Mouse (Mus musculus) adrenal gland (tissue): ENCODE data around the gene Cep89.

Source experiments
- intact Hi-C: fragments of 180-260 bp; cut with DNase I; formaldehyde crosslinking; loops from one replicate; pipeline ENCODE4 v1.15.1; 2025

The Cep89 gene

GRCm38 (mm10) chr7:35382706-35383353 is 14.0 kb upstream of the Cep89 start:
- intact Hi-C loops: no loop called here

DNA sequence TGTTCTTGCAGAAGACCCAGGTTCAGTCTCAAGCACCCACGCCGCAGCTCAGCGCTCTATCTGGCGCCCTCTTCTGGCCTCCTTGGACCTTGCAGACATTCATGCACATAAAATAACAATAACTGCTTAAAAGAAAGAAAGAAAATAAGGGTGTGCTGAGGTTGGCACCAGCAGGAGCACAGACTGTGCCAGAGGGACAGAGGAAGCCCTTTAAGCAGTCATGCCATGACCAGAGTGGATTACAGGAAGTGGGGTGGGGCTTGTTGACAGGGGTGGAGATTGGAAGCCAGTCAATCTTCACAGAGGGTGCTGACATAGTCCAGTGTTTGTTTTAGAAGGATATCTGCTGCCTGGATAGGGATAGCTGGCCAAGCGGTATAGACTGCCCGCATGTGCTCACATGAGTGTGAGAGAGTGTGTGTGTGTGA is 10.3 kb upstream of the Cep89 start:
- intact Hi-C loops: loop anchor here (5.0 kb wide), 1 partner anchor 49 kb away; no protein-coding TSS in a partner anchor

- intact Hi-C loops: loop anchor here (5.0 kb wide), 1 partner anchor 51 kb away; no protein-coding TSS in a partner anchor
Observed at GRCm38 (mm10) chr7:35388694-35389093, 8.1 kb upstream of the Cep89 start.

- intact Hi-C loops: loop anchor here (5.0 kb wide), 2 partner anchors 76 to 96 kb away; partner anchors contain the start of gene Gpatch1
Observed at GRCm38 (mm10) chr7:35392935-35393334, 3.9 kb upstream of the Cep89 start.

- intact Hi-C loops: no loop called here
Observed at GRCm38 (mm10) chr7:35395734-35396456, 940 bp upstream of the Cep89 start.

DNA sequence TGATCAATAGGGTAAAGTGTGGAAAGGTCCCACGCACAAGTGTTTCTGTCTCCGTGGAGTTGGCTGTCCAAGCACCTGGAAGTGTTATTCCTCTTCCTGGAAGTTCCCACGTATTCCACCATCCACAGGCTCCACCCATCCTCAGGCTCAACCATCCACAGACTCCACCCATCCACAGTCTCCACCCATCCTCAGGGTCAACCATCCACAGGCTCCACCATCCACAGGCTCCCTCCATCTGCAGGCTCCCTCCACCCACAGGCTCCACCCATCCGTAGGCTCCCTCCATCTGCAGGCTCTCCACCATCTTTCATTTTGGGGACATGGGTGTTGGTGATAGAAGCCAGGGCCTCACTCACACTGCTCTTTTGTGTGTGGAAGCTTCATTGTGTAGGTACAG is 4.3 kb downstream of the Cep89 start:
- intact Hi-C loops: no loop called here

GRCm38 (mm10) chr7:35415226-35415625 is 18.4 kb downstream of the Cep89 start:
- intact Hi-C loops: no loop called here

DNA sequence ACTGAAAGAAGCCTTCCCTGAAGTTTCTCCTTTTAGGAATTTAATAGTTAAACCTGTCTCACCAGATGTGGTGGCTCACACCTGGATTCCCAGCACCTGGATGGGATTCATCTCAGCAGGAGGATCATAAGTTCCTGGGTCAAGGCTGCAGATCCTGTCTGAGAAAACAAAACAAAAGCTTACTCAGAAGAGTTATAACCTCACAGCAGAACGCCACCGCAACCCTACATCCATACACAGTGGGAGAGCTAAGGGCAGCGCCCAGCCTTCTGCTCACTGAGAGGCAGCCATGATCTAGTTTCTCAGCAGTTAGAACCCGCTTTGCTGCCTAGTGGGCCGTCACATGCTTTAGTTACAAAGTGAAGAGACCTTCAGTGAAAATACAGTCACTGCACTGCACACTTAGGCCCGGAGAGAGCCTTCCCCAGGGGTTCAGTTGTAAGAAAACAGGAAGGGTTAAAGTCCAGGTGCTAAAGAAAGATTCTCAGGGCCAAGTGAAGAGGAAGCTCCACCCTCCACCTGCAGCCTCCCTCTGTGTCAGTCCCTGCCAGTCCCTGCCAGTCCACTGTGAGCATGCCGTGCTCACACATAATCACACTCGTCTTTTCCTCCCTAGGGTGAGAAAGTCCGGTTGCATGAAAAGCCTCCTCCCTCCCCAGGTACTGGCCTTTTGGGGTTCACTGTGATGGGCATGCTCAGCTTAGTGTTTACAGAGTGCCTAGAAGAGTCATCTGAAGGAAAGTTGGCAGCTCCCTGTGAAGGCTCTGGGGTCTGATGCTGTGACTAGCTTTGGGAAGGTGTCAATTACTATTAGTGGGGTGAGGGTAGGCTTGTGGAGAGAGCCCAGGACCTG is 19.2 kb downstream of the Cep89 start:
- intact Hi-C loops: no loop called here

GRCm38 (mm10) chr7:35416654-35416948 is 19.8 kb downstream of the Cep89 start:
- intact Hi-C loops: no loop called here

GRCm38 (mm10) chr7:35423071-35423470 is 26.2 kb downstream of the Cep89 start:
- intact Hi-C loops: no loop called here

DNA sequence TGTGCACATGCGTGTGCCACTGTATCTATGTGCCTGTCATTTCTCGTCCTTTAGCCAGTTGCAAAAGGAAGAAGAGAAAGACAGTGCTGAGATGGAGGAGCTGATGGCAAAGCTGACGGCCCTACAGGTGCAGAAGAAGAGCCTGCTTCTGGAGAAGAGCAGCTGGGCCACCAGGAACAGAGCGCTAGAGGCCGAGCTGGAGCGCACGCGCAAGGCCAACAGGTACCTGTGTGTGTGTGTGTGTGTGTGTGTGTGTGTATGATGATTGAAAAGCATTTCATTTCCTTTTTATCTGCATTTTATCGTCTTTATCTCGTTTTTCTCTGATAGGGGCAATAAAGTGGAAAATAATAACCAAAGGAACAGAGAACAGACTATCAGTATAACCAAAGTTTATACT is 31.3 kb downstream of the Cep89 start:
- intact Hi-C loops: no loop called here

GRCm38 (mm10) chr7:35435266-35435665 is 38.4 kb downstream of the Cep89 start:
- intact Hi-C loops: no loop called here

DNA sequence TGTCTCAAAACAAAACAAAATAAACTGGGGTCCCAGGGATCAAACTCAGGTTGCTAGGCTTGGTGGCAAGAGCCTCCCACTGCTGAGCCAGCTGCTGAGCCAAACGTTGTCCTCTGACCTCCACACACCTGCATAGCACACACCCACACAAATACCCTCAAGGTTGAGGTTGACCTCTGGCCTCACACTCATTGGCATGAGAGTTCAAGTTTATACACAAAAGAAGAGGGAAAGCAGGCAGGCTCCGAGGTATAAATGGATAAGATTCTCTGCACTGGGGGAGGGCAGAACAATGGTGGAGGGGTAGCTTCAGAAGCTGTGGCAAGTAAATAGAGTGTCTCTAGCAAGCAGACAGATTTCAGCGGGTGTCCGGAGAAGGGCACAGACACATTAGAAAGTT is 50.7 kb downstream of the Cep89 start:
- intact Hi-C loops: no loop called here

DNA sequence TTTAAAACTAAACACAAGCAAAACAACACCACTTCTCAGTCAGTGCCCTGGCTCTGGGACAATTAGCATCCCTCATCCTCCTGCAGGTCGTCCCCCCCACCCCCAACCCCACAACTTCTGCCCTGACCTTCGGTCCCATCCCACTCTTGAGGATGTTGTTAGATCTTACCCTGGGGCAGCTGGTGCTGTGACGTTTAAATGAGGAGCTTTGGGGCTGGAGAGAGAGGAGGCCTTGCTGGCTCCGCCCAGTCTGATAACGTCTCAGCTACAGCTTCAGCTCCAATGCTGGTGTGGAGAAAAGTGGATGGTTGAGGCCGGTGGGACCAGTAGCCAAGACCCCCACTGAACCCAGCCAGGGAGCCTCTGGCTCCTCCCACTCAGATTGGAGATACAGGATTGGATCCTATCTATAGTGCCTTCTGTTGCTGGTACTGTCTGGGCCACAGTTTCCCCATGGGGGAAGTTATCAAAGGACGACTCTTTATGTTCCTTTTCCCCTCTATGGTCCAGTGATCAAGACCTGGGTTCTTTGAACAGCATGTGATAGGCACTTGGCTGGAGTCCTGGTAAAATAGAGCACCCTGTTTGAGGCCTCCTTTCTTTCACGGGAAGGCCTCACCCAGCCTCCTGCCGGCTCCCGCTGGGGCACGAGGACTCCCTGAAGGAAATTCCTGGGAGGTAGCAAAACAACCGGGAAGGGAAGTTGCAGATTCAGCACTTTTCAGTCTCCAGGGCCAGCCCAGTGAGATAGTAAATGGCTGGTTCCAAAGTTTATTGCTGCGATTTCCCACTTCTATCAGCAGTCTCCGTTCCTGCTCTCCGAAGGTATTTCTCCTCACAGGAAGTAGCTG is 51.4 kb downstream of the Cep89 start, which contains the start of gene Slc7a9:
Gene Slc7a9 (plus strand): TSS at position 801 of the 851 bp plus-strand sequence.
- intact Hi-C loops: no loop called here

GRCm38 (mm10) chr7:35448867-35449266 is 52.0 kb downstream of the Cep89 start:
- intact Hi-C loops: no loop called here

- intact Hi-C loops: no loop called here
Observed at GRCm38 (mm10) chr7:35456091-35456814, 59.4 kb downstream of the Cep89 start.

DNA sequence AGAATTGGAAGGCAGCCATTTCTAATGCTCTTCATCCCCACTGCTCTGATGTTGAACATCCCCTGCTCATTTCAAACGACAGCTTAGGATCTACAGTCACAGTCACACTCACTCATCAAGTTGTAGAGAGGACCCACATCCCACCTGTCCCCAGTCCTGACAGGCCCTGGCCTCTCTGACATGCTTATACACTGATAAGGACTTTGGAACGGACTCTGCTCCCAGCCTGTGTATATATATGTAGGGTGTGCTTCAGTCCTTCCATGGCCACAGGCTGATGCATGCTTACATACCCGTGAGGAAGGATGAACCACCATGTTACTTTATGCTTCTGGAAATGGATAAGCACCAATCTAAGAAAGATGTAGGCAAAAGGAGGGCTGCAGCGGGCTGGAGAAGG is 64.1 kb downstream of the Cep89 start:
- intact Hi-C loops: no loop called here

GRCm38 (mm10) chr7:35465027-35465426 is 68.2 kb downstream of the Cep89 start:
- intact Hi-C loops: no loop called here

- intact Hi-C loops: no loop called here
Observed at GRCm38 (mm10) chr7:35467856-35468255, 71.0 kb downstream of the Cep89 start.

- intact Hi-C loops: no loop called here
Observed at GRCm38 (mm10) chr7:35470794-35471193, 74.0 kb downstream of the Cep89 start.
